8 mouse cellular contexts compared by ENCODE assay signal in genomic region chr10:67548877-67549731, GRCm38 (mm10). TPM values are rescaled to one million over a fixed set of nuclear protein-coding genes. Genes with fewer than 3 reads are reported as not detected.
DNase-seq lines count a peak whose midpoint lies in the region; ATAC-seq lines count a peak whose summit lies in the region.

Gene Ado (minus strand): TSS chr10:67548955.

- no peaks in the 10 kb centered on the region for H3K9me3 ChIP-seq in heart, embryonic 14.5 days (ENCODE audit: control insufficient read depth, low read length)
- H3K9me3 ChIP-seq in liver, embryonic 13.5 days (replicated peaks) = no peaks in the 10 kb centered on the region
- no peaks in the 10 kb centered on the region for H3K9me3 ChIP-seq in stomach, embryonic 16.5 days (replicated peaks; ENCODE audit: control insufficient read depth, low read length)

- peak; percentile 91 for ATAC-seq in heart, embryonic 14.5 days (ENCODE audit: insufficient number of reproducible peaks, insufficient read depth, low FRiP score, low read depth)
- peak; percentile 92 for ATAC-seq in liver, embryonic 13.5 days (ENCODE audit: low read depth)
- peak; percentile 96 for ATAC-seq in stomach, embryonic 16.5 days (ENCODE audit: insufficient read depth, low FRiP score)

- peaks cover 22% of the 10 kb centered on the region; the same call in 1 of the 2 replicates for H3K36me3 ChIP-seq in heart, embryonic 14.5 days (ENCODE audit: control insufficient read depth, insufficient read depth, low read length)
- H3K36me3 ChIP-seq in liver, embryonic 13.5 days = peaks cover 14% of the 10 kb centered on the region
- H3K36me3 ChIP-seq in stomach, embryonic 16.5 days (ENCODE audit: control insufficient read depth, insufficient read depth, low read length) = no peaks in the 10 kb centered on the region

- H3K4me2 ChIP-seq in heart, embryonic 14.5 days (ENCODE audit: low read length) = peak within 1 kb of the TSS; percentile 97
- H3K4me2 ChIP-seq in liver, embryonic 13.5 days = peak within 1 kb of the TSS; percentile 92
- H3K4me2 ChIP-seq in stomach, embryonic 16.5 days (ENCODE audit: low read depth, low read length) = peak within 1 kb of the TSS; percentile 94

- DNase-seq in CD4-positive, CD25-positive, alpha-beta regulatory T cell, adult 2 months (ENCODE audit: low read depth, low spot score) = peak; percentile 87
- peak; percentile 76 for DNase-seq in fibroblast of lung, adult 2 months (ENCODE audit: low read depth)
- peak; percentile 92 for DNase-seq in kidney, postnatal 14 days
- DNase-seq in liver, embryonic 13.5 days = peak; percentile 79
- peak; percentile 91 for DNase-seq in neural tube, embryonic 10.5 days (ENCODE audit: extremely low spot score, low spot score)

- H3K9ac ChIP-seq in heart, embryonic 14.5 days (ENCODE audit: low read length) = peak within 1 kb of the TSS; percentile 94
- peak within 1 kb of the TSS; percentile 91 for H3K9ac ChIP-seq in liver, embryonic 13.5 days
- peak within 1 kb of the TSS; percentile 95 for H3K9ac ChIP-seq in stomach, embryonic 16.5 days (ENCODE audit: low read length)

- H3K4me3 ChIP-seq in brown adipose tissue, adult 24 weeks (ENCODE audit: insufficient read depth, low read depth, low read length) = peak within 1 kb of the TSS; percentile 77
- peak within 1 kb of the TSS; percentile 75 to 93 for H3K4me3 ChIP-seq in heart, embryonic 14.5 days (ENCODE audit: control insufficient read depth in 1 of 2, insufficient read depth in 1 of 2, low read depth in 1 of 2, low read length in 2 of 2)
- peak within 1 kb of the TSS; percentile 86 for H3K4me3 ChIP-seq in liver, embryonic 13.5 days (replicated peaks)
- H3K4me3 ChIP-seq in stomach, embryonic 16.5 days (replicated peaks; ENCODE audit: low read length) = peak within 1 kb of the TSS; percentile 88

- under 1% methylated on average over 69 of the region's 79 CpGs for WGBS in heart, embryonic 14.5 days
- WGBS in liver, embryonic 13.5 days (ENCODE audit: insufficient replicate concordance) = under 1% methylated on average over 75 of the region's 79 CpGs
- under 1% methylated on average over 74 of the region's 79 CpGs for WGBS in stomach, embryonic 16.5 days

- H3K4me1 ChIP-seq in brown adipose tissue, adult 24 weeks (ENCODE audit: control insufficient read depth, insufficient read depth, insufficient read length, low read length) = peaks cover 4% of the 10 kb centered on the region
- peaks cover 4 to 23% of the 10 kb centered on the region in 2 experiments; a peak in 3 of 4 replicates for H3K4me1 ChIP-seq in heart, embryonic 14.5 days (ENCODE audit: control insufficient read depth in 2 of 2, insufficient read depth in 2 of 2, low read length in 2 of 2)
- peaks cover 34% of the 10 kb centered on the region for H3K4me1 ChIP-seq in liver, embryonic 13.5 days (replicated peaks)
- peaks cover 16% of the 10 kb centered on the region for H3K4me1 ChIP-seq in stomach, embryonic 16.5 days (ENCODE audit: control insufficient read depth, insufficient read depth, low read length)

- H3K27ac ChIP-seq in brown adipose tissue, adult 24 weeks (replicated peaks; ENCODE audit: low read depth, low read length) = peak within 1 kb of the TSS; percentile 95
- peak within 1 kb of the TSS; percentile 91 to 92 for H3K27ac ChIP-seq in heart, embryonic 14.5 days (replicated peaks in 1 of 2; ENCODE audit: control insufficient read depth in 1 of 2, insufficient read depth in 1 of 2, low read depth in 2 of 2, low read length in 2 of 2)
- peak within 1 kb of the TSS; percentile 84 for H3K27ac ChIP-seq in liver, embryonic 13.5 days
- peak within 1 kb of the TSS; percentile 95 for H3K27ac ChIP-seq in stomach, embryonic 16.5 days (ENCODE audit: low read length)

- no peaks in the 10 kb centered on the region for H3K27me3 ChIP-seq in heart, embryonic 14.5 days (ENCODE audit: control insufficient read depth, insufficient read depth, low read length)
- H3K27me3 ChIP-seq in liver, embryonic 13.5 days = no peaks in the 10 kb centered on the region
- H3K27me3 ChIP-seq in stomach, embryonic 16.5 days (ENCODE audit: control insufficient read depth, insufficient read depth, low read length) = no peaks in the 10 kb centered on the region

RNA-seq across cellular contexts. Expression of gene Ado, which starts in this region (rescaled TPM):
- 9.6 and 11.0 TPM in 2 replicates for polyA plus RNA-seq in brown adipose tissue, adult 24 weeks (2012; ENCODE audit: insufficient read depth, insufficient read length, missing spikeins)
- 45.2 and 48.5 TPM in 2 replicates for polyA plus RNA-seq in heart, embryonic 14.5 days (2014; fragmentation: Nextera tagmentation; extraction: Ambion mirVana)
- polyA plus RNA-seq in liver, embryonic 13.5 days (2015; fragmentation: Nextera tagmentation; extraction: Ambion mirVana) = 15.9 and 20.1 TPM in 2 replicates
- polyA plus RNA-seq in stomach, embryonic 16.5 days (2015; fragmentation: Nextera tagmentation; extraction: Ambion mirVana) = 50.6 and 51.9 TPM in 2 replicates

Comparison
In these comparisons a context has a peak if more than half of its experiments do, and no peak if none do; other contexts are left out.
1. Peak in every context shown above with its lines: DNase-seq, ATAC-seq, H3K4me3 ChIP-seq and H3K27ac ChIP-seq.